Mouse (Mus musculus): ENCODE results near the gene Crispld2. TPM values are rescaled to one million over a fixed set of nuclear protein-coding genes. Genes with fewer than 3 reads are reported as not detected.

Gene Crispld2
- polyA plus RNA-seq, 1 experiment from 2014 or later, result 1.8 TPM

DNA sequence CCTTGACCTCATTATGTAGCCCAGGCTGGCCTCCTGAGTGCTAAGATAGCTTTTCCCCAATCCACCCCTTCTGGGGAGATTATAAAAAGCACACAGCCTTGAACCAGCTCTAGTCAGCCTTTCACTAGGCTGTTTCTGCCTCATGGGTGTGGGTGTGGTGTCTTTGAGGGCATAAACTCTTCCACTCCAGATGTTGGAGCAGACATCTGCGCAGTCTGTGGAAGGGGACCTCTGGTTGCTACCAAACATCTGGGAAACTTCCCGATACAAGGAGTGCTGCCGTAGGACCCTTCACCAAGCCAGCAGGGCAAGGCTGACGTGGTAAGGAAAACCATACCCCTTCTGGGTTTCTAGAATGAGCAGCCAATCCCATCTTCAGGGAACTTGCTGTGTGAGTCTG is 59.7 kb downstream of the Crispld2 start:
- Histone ChIP-seq H3K4me1 (ENCODE audit: control insufficient read depth in 2 of 2, insufficient read depth in 2 of 2, low read length in 2 of 2) (peaks cover 11 to 12% of the 10 kb centered on the region in 2 experiments), H3K9ac (ENCODE audit: low read length) (no peak overlapping the region), H3K4me2 (ENCODE audit: low read length) (no peak overlapping the region), H3K27me3 (ENCODE audit: control insufficient read depth, insufficient read depth, low read length) (no peaks in the 10 kb centered on the region), H3K9me3 (ENCODE audit: control insufficient read depth, low read length) (no peaks in the 10 kb centered on the region), H3K27ac (replicated peaks in 1 of 2; ENCODE audit: control insufficient read depth in 1 of 2, insufficient read depth in 1 of 2, low read depth in 2 of 2, low read length in 2 of 2) (no peak overlapping the region), H3K4me3 (ENCODE audit: control insufficient read depth in 1 of 2, insufficient read depth in 1 of 2, low read depth in 1 of 2, low read length in 2 of 2) (no peak overlapping the region), H3K36me3 (ENCODE audit: control insufficient read depth, insufficient read depth, low read length) (no peaks in the 10 kb centered on the region)
- WGBS, result 91% methylated on average over 4 of the region's 4 CpGs
- no peak for ATAC-seq (ENCODE audit: insufficient number of reproducible peaks, insufficient read depth, low FRiP score, low read depth)

DNA sequence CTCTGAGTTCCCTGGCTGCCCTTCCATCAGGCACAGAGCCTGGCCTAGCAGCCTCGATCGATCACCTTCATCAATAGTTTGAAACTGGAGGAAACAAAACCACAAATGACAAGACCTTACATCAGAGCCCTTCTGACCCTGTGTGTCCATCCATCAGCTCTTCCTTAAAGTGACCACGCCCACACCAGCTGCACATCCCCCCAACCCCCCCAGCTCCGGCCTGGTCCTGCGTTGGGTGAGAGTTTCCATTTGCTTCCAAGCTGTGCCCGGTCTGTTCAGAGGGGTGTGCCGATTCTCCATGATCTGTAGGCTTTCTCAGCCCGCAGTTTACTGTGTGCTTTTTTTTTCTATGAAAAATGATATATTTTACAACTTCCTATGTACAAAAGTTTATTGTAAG is 60.1 kb downstream of the Crispld2 start:
- WGBS, result 84% methylated on average over 8 of the region's 8 CpGs
- no peaks in the 10 kb centered on the region for H3K9me3 ChIP-seq (ENCODE audit: control insufficient read depth, low read length)
- H3K9ac ChIP-seq (ENCODE audit: low read length), result no peak overlapping the region
- no peaks in the 10 kb centered on the region for H3K36me3 ChIP-seq (ENCODE audit: control insufficient read depth, insufficient read depth, low read length)
- H3K27me3 ChIP-seq (ENCODE audit: control insufficient read depth, insufficient read depth, low read length), result no peaks in the 10 kb centered on the region
- H3K4me2 ChIP-seq (ENCODE audit: low read length), result no peak overlapping the region
- ATAC-seq (ENCODE audit: insufficient number of reproducible peaks, insufficient read depth, low FRiP score, low read depth), result no peak
- no peak overlapping the region for H3K4me3 ChIP-seq (ENCODE audit: control insufficient read depth in 1 of 2, insufficient read depth in 1 of 2, low read depth in 1 of 2, low read length in 2 of 2)
- H3K4me1 ChIP-seq (ENCODE audit: control insufficient read depth in 2 of 2, insufficient read depth in 2 of 2, low read length in 2 of 2), result peaks cover 8 to 10% of the 10 kb centered on the region in 2 experiments
- H3K27ac ChIP-seq (replicated peaks in 1 of 2; ENCODE audit: control insufficient read depth in 1 of 2, insufficient read depth in 1 of 2, low read depth in 2 of 2, low read length in 2 of 2), result no peak overlapping the region

DNA sequence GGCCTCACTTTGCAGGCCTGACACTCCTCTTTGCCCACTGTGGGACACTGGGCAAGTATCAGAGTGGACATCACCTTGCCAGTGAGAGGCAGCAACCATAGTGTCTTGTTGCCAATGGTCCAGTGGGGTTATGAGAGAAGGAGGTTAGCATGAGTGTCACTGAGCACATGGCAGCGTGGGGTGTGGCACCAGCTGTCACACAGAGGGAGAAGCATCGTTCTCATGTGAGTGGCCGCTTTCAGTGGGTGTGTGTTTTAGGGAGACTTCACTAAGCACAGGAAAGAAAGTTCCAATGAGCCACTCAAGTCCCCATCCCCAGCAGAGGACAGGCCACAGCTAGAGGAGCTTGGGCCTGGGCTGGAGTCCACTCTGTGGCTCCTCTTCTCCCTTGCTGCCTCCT is 62.6 kb downstream of the Crispld2 start:
- H3K4me3 ChIP-seq (ENCODE audit: control insufficient read depth in 1 of 2, insufficient read depth in 1 of 2, low read depth in 1 of 2, low read length in 2 of 2), result no peak overlapping the region

DNA sequence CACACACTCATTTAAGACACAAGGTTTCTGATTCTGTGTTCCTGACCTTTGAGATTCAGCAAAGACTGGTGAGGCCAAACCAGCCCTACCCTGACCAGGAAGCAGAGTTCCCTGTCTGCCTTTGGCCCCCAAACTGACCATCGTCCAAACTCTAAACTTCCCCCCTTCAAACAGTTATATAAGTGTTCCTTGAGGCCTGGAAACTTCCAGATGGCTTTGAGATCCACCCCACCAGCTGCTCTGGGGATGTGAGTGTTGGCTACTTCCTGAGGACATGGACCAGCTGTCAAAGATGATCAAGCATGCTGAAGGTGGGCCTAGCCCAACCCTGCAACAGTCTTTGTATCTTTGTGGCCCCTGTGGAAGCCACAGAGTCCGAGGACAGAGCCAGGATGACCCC is 64.8 kb downstream of the Crispld2 start:
- Histone ChIP-seq H3K27me3 (ENCODE audit: control insufficient read depth, insufficient read depth, low read length) (no peaks in the 10 kb centered on the region), H3K4me2 (ENCODE audit: low read length) (no peak overlapping the region), H3K9ac (ENCODE audit: low read length) (no peak overlapping the region), H3K4me3 (ENCODE audit: control insufficient read depth in 1 of 2, insufficient read depth in 1 of 2, low read depth in 1 of 2, low read length in 2 of 2) (no peak overlapping the region), H3K36me3 (ENCODE audit: control insufficient read depth, insufficient read depth, low read length) (no peaks in the 10 kb centered on the region), H3K27ac (replicated peaks in 1 of 2; ENCODE audit: control insufficient read depth in 1 of 2, insufficient read depth in 1 of 2, low read depth in 2 of 2, low read length in 2 of 2) (no peak overlapping the region), H3K4me1 (ENCODE audit: control insufficient read depth in 2 of 2, insufficient read depth in 2 of 2, low read length in 2 of 2) (no peaks in the 10 kb centered on the region), H3K9me3 (ENCODE audit: control insufficient read depth, low read length) (0 out of 2 replicates have a peak, but pooled peaks cover 2% of the 10 kb centered on the region)
- WGBS, result 77% methylated on average over 2 of the region's 2 CpGs
- no peak for ATAC-seq (ENCODE audit: insufficient number of reproducible peaks, insufficient read depth, low FRiP score, low read depth)

More for the DNA sequence above, 62.6 kb downstream of the Crispld2 start:
- 87% methylated on average over 3 of the region's 3 CpGs for WGBS
- no peak overlapping the region for H3K27ac ChIP-seq (replicated peaks in 1 of 2; ENCODE audit: control insufficient read depth in 1 of 2, insufficient read depth in 1 of 2, low read depth in 2 of 2, low read length in 2 of 2)
- H3K9me3 ChIP-seq (ENCODE audit: control insufficient read depth, low read length), result no peaks in the 10 kb centered on the region
- H3K9ac ChIP-seq (ENCODE audit: low read length), result no peak overlapping the region
- ATAC-seq (ENCODE audit: insufficient number of reproducible peaks, insufficient read depth, low FRiP score, low read depth), result no peak
- no peaks in the 10 kb centered on the region for H3K36me3 ChIP-seq (ENCODE audit: control insufficient read depth, insufficient read depth, low read length)
- peaks cover 8 to 10% of the 10 kb centered on the region in 2 experiments for H3K4me1 ChIP-seq (ENCODE audit: control insufficient read depth in 2 of 2, insufficient read depth in 2 of 2, low read length in 2 of 2)
- H3K4me2 ChIP-seq (ENCODE audit: low read length), result no peak overlapping the region
- no peaks in the 10 kb centered on the region for H3K27me3 ChIP-seq (ENCODE audit: control insufficient read depth, insufficient read depth, low read length)

DNA sequence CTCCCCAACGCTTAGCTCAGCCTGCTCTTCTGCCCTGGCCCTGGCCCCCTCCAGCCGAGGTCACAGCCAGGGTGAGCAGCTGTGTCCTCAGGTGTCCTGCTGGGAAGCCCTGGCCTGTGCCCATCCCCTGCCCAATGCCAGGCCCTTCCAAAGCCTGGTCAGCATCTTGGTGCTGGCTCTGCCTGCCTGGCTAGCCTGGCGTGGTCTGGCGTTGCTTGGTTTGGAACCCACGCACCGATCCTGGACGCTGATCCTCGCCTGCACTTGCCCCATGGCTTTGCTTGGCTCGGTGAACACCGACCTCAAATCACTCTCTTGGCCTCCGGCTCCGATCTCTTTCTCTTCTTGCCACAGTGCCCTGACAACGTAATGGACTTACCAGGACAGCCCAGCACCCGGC is 70.5 kb downstream of the Crispld2 start:
- Histone ChIP-seq H3K27ac (replicated peaks in 1 of 2; ENCODE audit: control insufficient read depth in 1 of 2, insufficient read depth in 1 of 2, low read depth in 2 of 2, low read length in 2 of 2) (no peak overlapping the region), H3K9me3 (ENCODE audit: control insufficient read depth, low read length) (0 out of 2 replicates have a peak, but pooled peaks cover 2% of the 10 kb centered on the region), H3K36me3 (ENCODE audit: control insufficient read depth, insufficient read depth, low read length) (no peaks in the 10 kb centered on the region), H3K4me1 (ENCODE audit: control insufficient read depth in 2 of 2, insufficient read depth in 2 of 2, low read length in 2 of 2) (no peaks in the 10 kb centered on the region), H3K27me3 (ENCODE audit: control insufficient read depth, insufficient read depth, low read length) (no peaks in the 10 kb centered on the region), H3K9ac (ENCODE audit: low read length) (no peak overlapping the region), H3K4me3 (ENCODE audit: control insufficient read depth in 1 of 2, insufficient read depth in 1 of 2, low read depth in 1 of 2, low read length in 2 of 2) (no peak overlapping the region), H3K4me2 (ENCODE audit: low read length) (no peak overlapping the region)
- 86% methylated on average over 14 of the region's 14 CpGs for WGBS
- no peak for ATAC-seq (ENCODE audit: insufficient number of reproducible peaks, insufficient read depth, low FRiP score, low read depth)

DNA sequence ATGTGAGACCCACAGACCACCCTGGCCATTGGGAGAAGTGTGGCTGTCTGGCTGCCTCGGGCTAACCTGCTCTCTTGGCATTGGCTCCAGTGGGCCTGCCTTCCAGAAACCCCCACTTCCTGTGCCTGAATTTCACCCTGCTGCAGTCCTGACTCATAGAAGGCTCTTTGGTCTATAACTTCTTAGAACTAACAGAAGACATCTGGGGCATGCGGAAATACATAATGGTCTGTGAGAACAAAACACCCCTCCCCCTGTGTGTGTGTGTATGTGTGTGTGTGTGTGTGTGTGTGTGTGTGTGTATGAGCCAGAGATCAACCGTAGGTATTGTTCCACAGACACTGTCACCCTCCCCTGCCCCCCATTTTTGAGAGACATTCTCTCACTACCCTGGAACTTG is 71.1 kb downstream of the Crispld2 start:
- H3K9ac ChIP-seq (ENCODE audit: low read length), result no peak overlapping the region
- no peaks in the 10 kb centered on the region for H3K27me3 ChIP-seq (ENCODE audit: control insufficient read depth, insufficient read depth, low read length)
- H3K4me3 ChIP-seq (ENCODE audit: control insufficient read depth in 1 of 2, insufficient read depth in 1 of 2, low read depth in 1 of 2, low read length in 2 of 2), result no peak overlapping the region
- 71% methylated on average over 3 of the region's 3 CpGs for WGBS
- H3K27ac ChIP-seq (replicated peaks in 1 of 2; ENCODE audit: control insufficient read depth in 1 of 2, insufficient read depth in 1 of 2, low read depth in 2 of 2, low read length in 2 of 2), result no peak overlapping the region
- ATAC-seq (ENCODE audit: insufficient number of reproducible peaks, insufficient read depth, low FRiP score, low read depth), result no peak
- H3K4me1 ChIP-seq (ENCODE audit: control insufficient read depth in 2 of 2, insufficient read depth in 2 of 2, low read length in 2 of 2), result peaks cover 0 to 3% of the 10 kb centered on the region in 2 experiments; a peak in 1 of 4 replicates
- H3K4me2 ChIP-seq (ENCODE audit: low read length), result no peak overlapping the region
- H3K36me3 ChIP-seq (ENCODE audit: control insufficient read depth, insufficient read depth, low read length), result no peaks in the 10 kb centered on the region
- H3K9me3 ChIP-seq (ENCODE audit: control insufficient read depth, low read length), result 0 out of 2 replicates have a peak, but pooled peaks cover 2% of the 10 kb centered on the region

- no peaks in the 10 kb centered on the region for H3K9me3 ChIP-seq (ENCODE audit: control insufficient read depth, low read length)
- no peak overlapping the region for H3K27ac ChIP-seq (replicated peaks in 1 of 2; ENCODE audit: control insufficient read depth in 1 of 2, insufficient read depth in 1 of 2, low read depth in 2 of 2, low read length in 2 of 2)
- 84% methylated on average over 8 of the region's 8 CpGs for WGBS
- H3K4me2 ChIP-seq (ENCODE audit: low read length), result no peak overlapping the region
- no peak overlapping the region for H3K9ac ChIP-seq (ENCODE audit: low read length)
- ATAC-seq (ENCODE audit: insufficient number of reproducible peaks, insufficient read depth, low FRiP score, low read depth), result no peak
- peaks cover 0 to 3% of the 10 kb centered on the region in 2 experiments; a peak in 1 of 4 replicates for H3K4me1 ChIP-seq (ENCODE audit: control insufficient read depth in 2 of 2, insufficient read depth in 2 of 2, low read length in 2 of 2)
- no peak overlapping the region for H3K4me3 ChIP-seq (ENCODE audit: control insufficient read depth in 1 of 2, insufficient read depth in 1 of 2, low read depth in 1 of 2, low read length in 2 of 2)
- H3K36me3 ChIP-seq (ENCODE audit: control insufficient read depth, insufficient read depth, low read length), result no peaks in the 10 kb centered on the region
- H3K27me3 ChIP-seq (ENCODE audit: control insufficient read depth, insufficient read depth, low read length), result no peaks in the 10 kb centered on the region
Measured at GRCm38 (mm10) chr8:120065611-120066010, 73.4 kb downstream of the Crispld2 start.

DNA sequence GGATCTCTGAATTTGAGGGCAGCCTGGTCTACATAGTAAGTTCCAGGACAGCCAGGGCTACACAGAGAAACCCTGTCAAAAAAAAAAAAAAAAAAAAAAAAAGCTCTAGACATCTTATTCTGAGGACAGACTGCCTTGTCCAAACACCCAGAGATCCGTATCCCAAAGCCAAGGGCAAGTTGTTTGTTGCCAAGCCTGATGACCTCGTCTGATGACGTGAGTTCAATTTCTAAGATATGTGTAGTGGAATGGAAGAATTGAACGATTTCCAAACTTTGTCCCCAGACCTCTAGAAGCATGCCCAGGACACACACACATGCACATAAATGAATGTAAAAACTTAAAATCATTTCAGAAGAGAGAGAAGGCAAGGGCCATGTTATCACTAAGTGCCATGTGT is 74.0 kb downstream of the Crispld2 start:
- Histone ChIP-seq H3K27ac (replicated peaks in 1 of 2; ENCODE audit: control insufficient read depth in 1 of 2, insufficient read depth in 1 of 2, low read depth in 2 of 2, low read length in 2 of 2) (no peak overlapping the region), H3K4me1 (ENCODE audit: control insufficient read depth in 2 of 2, insufficient read depth in 2 of 2, low read length in 2 of 2) (peaks cover 0 to 3% of the 10 kb centered on the region in 2 experiments; a peak in 1 of 4 replicates), H3K9me3 (ENCODE audit: control insufficient read depth, low read length) (no peaks in the 10 kb centered on the region), H3K27me3 (ENCODE audit: control insufficient read depth, insufficient read depth, low read length) (no peaks in the 10 kb centered on the region), H3K4me3 (ENCODE audit: control insufficient read depth in 1 of 2, insufficient read depth in 1 of 2, low read depth in 1 of 2, low read length in 2 of 2) (no peak overlapping the region), H3K9ac (ENCODE audit: low read length) (no peak overlapping the region), H3K4me2 (ENCODE audit: low read length) (no peak overlapping the region), H3K36me3 (ENCODE audit: control insufficient read depth, insufficient read depth, low read length) (no peaks in the 10 kb centered on the region)
- no peak for ATAC-seq (ENCODE audit: insufficient number of reproducible peaks, insufficient read depth, low FRiP score, low read depth)
- 59% methylated on average over 4 of the region's 4 CpGs for WGBS
